Mouse (Mus musculus) embryo, embryonic 11 days (tissue): ENCODE measurements around the gene H2-Q6.
"Not testable (repeated sequence)": the region's sequence is repeated elsewhere in the genome, so short reads cannot be mapped to it uniquely, and the experiment has no call there.

Experiments
- DNase-seq: peaks from one replicate; pipeline ENCODE4 v3.0.0-alpha.2; 2015

The H2-Q6 gene

GRCm38 (mm10) chr17:35435577-35435976 lies 10.9 kb downstream of the H2-Q6 start:
- DNase-seq, result not testable (repeated sequence)

DNA sequence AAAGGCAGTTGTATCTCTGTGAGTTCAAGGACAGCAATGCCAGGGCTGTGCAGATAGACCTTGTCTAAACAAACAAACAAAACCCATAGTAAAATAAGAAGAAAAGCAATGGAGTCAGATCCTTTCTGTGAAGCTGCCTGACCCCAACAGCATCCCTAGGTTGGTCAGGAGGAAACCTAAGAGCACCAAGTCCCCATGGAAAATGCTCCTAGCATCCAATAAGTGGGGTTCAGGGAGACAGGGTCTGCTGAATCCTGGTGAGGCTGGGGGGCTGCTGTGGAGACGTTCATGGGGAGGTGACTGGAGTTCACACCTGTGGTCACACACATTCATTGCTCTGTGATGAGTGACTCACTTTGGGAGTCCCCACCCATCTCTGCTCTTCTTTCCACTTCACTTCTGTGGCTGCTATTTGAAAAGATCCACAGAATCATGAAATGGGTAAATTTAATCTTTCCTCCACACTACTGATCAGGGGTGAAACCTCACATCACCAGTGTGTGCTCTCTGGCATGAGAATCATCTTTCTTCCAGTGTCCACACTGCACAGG lies 12.8 kb downstream of the H2-Q6 start:
- DNase-seq, result not testable (repeated sequence)

- DNase-seq, result not testable (repeated sequence)
These were observed 13.7 kb downstream of the H2-Q6 start for GRCm38 (mm10) chr17:35438395-35438794.

GRCm38 (mm10) chr17:35438885-35439284 lies 14.2 kb downstream of the H2-Q6 start, which contains the start of gene H2-Q7:
Gene H2-Q7, plus strand, starts transcription at chr17:35439155.
- peak; percentile 90 for DNase-seq

DNA sequence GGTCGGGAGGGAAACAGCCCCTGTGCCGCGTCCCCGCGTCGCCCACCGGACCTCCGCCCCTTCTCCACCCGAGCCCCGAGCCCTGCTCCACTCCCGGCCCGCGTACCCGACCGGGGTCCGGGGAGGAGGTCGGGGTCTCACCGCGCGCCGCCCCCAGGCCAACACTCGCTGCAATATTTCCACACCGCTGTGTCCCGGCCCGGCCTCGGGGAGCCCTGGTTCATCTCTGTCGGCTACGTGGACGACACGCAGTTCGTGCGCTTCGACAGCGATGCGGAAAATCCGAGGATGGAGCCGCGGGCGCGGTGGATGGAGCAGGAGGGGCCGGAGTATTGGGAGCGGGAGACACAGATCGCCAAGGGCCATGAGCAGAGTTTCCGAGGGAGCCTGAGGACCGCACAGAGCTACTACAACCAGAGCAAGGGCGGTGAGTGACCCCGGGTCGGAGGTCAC lies 14.7 kb downstream of the H2-Q6 start:
- DNase-seq, result peak; percentile 50

GRCm38 (mm10) chr17:35439925-35440645 lies 15.4 kb downstream of the H2-Q6 start:
- not testable (repeated sequence) for DNase-seq

DNA sequence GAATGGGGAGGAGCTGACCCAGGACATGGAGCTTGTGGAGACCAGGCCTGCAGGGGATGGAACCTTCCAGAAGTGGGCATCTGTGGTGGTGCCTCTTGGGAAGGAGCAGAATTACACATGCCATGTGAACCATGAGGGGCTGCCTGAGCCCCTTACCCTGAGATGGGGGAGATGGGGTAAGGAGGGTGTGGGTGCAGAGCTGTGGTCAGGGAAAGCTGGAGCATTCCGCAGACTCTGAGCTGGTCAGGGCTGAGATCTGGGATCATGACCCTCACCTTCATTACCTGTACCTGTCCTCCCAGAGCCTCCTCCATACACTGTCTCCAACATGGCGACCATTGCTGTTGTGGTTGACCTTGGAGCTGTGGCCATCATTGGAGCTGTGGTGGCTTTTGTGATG lies 17.7 kb downstream of the H2-Q6 start:
- DNase-seq, result not testable (repeated sequence)

GRCm38 (mm10) chr17:35444510-35444909 lies 19.9 kb downstream of the H2-Q6 start:
- not testable (repeated sequence) for DNase-seq

DNA sequence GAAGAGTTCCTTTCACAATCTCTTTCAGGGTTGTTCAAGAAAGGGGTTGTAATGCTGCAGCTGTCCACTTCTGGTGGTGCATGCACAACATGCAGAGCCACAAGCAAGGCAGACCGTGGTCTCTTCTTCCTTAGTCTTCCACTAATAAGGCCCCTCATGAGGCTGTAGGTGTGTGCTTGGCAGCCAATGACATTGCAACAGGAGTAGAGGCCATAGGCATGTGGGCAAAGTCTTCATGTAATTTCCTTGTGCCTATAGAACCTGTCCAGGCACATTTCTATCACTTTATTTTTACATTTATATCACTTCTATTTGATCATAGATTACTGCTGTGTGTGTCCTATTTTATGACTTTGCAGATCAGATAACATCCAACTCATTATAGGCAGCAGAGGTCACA lies 33.6 kb downstream of the H2-Q6 start:
- DNase-seq, result not testable (repeated sequence)

DNA sequence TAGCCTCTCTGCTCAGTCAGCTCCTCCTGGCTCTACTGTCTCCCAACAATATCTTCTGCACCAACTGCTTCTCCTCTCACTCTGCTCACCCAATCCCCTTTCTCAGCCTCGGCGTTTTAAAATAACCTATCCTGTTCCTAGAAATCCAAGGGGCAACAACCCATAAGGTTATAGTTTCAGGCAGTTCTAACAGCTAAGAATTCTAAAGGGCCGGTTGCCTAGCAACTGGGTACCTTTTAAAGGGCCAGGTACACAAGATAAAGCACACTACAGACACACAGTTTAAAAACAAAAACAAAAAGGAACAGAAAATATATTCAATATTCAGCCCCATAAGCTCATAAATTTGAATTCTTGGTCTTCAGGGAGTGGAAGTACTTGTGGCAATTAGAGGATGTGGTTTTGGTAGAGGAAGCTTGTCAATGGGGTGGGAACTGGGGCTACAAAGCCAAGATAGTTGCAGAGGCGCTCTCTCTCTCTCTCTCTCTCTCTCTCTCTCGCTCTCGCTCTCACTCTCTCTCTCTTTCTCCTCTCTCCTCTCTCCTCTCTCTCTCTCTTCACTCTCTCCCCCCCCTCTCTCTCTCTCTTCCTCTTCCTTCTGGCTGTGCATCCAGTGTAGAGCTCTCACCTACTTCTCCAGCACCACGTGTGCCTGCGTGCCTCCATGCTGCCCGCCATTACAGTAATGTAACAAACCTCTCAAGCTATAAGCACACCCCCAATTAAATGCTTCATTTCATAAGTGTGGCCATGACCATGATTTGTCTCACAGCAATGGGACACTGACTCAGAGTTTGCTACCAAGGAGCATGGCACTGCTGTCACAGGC lies 36.1 kb downstream of the H2-Q6 start:
- DNase-seq, result not testable (repeated sequence)

DNA sequence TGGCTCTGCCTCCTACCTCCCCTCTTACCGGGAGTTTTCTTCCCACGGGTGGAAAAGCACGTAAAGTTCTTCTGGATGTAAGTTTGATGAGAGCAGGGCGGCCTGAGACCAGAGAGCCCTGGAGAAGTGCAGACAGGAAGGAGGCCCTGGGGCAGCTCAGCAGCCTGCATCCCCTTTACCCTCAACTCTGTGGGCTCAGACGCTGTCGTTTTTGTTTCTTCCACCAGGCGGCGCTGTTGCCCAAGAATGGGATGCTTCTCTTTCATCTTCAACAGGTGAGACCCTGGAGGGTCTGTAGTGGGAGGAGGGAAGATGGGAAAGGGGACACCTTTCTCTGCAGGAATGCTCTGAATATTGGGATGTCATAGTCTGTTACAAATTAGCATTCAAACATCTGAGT lies 41.0 kb downstream of the H2-Q6 start:
- peak; percentile 45 for DNase-seq

GRCm38 (mm10) chr17:35468936-35469335 lies 44.3 kb downstream of the H2-Q6 start:
- not testable (repeated sequence) for DNase-seq

DNA sequence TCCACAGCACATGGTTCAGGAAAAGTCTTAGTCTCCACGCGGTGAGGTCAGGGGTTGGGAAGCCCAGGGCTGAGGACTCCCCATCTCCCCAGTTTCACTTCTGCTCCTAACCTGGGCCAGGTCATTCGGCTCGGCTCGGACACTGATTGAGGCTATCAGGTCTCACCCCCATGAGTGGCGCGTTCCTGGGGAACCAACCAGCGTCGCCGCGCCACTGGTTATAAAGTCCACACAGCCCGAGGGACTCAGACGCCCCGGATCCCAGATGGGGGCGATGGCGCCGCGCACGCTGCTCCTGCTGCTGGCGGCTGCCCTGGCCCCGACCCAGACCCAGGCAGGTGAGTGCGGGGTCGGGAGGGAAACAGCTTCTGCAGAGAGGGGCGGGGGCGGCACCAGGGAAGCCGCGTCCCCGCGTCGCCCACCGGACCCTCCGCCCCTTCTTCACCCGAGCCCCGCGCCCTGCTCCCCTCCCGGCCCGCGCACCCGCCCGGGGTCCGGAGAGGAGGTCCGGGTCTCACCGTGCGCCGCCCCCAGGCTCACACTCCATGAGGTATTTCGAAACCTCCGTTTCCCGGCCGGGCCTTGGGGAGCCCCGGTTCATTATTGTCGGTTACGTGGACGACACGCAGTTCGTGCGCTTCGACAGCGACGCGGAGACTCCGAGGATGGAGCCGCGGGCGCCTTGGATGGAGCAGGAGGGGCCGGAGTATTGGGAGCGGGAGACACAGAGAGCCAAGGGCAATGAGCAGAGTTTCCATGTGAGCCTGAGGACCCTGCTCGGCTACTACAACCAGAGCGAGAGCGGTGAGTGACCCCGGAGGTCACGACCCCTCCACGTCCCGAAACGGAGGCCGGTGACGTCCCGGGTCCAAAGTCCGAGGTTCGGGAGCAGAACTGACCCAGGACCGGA lies 45.4 kb downstream of the H2-Q6 start, which contains the start of gene H2-Q10:
Gene H2-Q10, plus strand, starts transcription at position 248 of the 910 bp plus-strand sequence.
- DNase-seq, result peak; percentile 33
